Mouse (Mus musculus) urinary bladder, adult 2 months (tissue): ENCODE measurements at regions not wholly inside any gene's neighbourhood (a gene's known extent, or its start where the extent isn't known, plus 50 kb on each side); places are given as distances from the start of the nearest gene placed in this dataset.

Experiments used
- DNase-seq: peaks from one replicate; pipeline ENCODE4 v3.0.0; 2022; ENCODE audit warnings: low spot score

- no peak for DNase-seq
These were observed 151.3 kb downstream of the Fam76b start for GRCm38 (mm10) chr9:13978842-13979241.

- no peak for DNase-seq
These were observed 160.0 kb downstream of the Fam76b start for GRCm38 (mm10) chr9:13987486-13987885.

- no peak for DNase-seq
These were observed 161.4 kb downstream of the Fam76b start for GRCm38 (mm10) chr9:13988901-13989300.

- DNase-seq = no peak
These were observed 163.4 kb downstream of the Fam76b start for GRCm38 (mm10) chr9:13990960-13991359.

- DNase-seq = no peak
These were observed 165.2 kb downstream of the Fam76b start for GRCm38 (mm10) chr9:13992728-13993127.

- DNase-seq = no peak
These were observed 171.8 kb downstream of the Fam76b start for GRCm38 (mm10) chr9:13999358-13999757.

GRCm38 (mm10) chr9:14001517-14001916, 174.0 kb downstream of the Fam76b start:
- DNase-seq = no peak

GRCm38 (mm10) chr9:14002236-14002635, 174.7 kb downstream of the Fam76b start:
- no peak for DNase-seq

- DNase-seq = no peak
These were observed 175.6 kb downstream of the Fam76b start for GRCm38 (mm10) chr9:14003163-14003562.

- no peak for DNase-seq
These were observed 178.9 kb downstream of the Fam76b start for GRCm38 (mm10) chr9:14006233-14006984.

- no peak for DNase-seq
These were observed 181.9 kb downstream of the Fam76b start for GRCm38 (mm10) chr9:14009451-14009850.

- no peak for DNase-seq
These were observed 182.9 kb downstream of the Fam76b start for GRCm38 (mm10) chr9:14010261-14010949.

GRCm38 (mm10) chr9:14024216-14024615, 196.7 kb downstream of the Fam76b start:
- no peak for DNase-seq

GRCm38 (mm10) chr9:14024701-14025100, 197.2 kb downstream of the Fam76b start:
- no peak for DNase-seq

- DNase-seq = no peak
These were observed 200.5 kb downstream of the Fam76b start for GRCm38 (mm10) chr9:14028056-14028455.

- no peak for DNase-seq
These were observed 204.0 kb downstream of the Fam76b start for GRCm38 (mm10) chr9:14031358-14032047.

- DNase-seq = no peak
These were observed 204.5 kb downstream of the Fam76b start for GRCm38 (mm10) chr9:14032048-14032362.

- no peak for DNase-seq
These were observed 208.0 kb downstream of the Fam76b start for GRCm38 (mm10) chr9:14035526-14035925.

GRCm38 (mm10) chr9:14041900-14042435, 214.5 kb downstream of the Fam76b start:
- no peak for DNase-seq

- no peak for DNase-seq
These were observed 220.7 kb downstream of the Fam76b start for GRCm38 (mm10) chr9:14048224-14048623.

- DNase-seq = no peak
These were observed 221.2 kb upstream of the Sesn3 start for GRCm38 (mm10) chr9:14053704-14054103.

GRCm38 (mm10) chr9:14056410-14057172, 218.3 kb upstream of the Sesn3 start:
- no peak for DNase-seq
